Mouse (Mus musculus) heart, postnatal 4 days (tissue): ENCODE results near the gene St6galnac3. TPM values are rescaled to one million over a fixed set of nuclear protein-coding genes. Genes with fewer than 3 reads are reported as not detected.

Source experiments
- DNase-seq: peaks from one replicate; pipeline ENCODE4 v3.0.0; 2021
- total RNA-seq, 2 experiments: library from RNA; stranded (reverse); gene quantifications; 2 replicates each; pipeline ENCODE4 v1.2.3; 2021

Gene St6galnac3
- total RNA-seq, 2 experiments from 2014 or later, result 12.9 to 17.8 TPM

DNA sequence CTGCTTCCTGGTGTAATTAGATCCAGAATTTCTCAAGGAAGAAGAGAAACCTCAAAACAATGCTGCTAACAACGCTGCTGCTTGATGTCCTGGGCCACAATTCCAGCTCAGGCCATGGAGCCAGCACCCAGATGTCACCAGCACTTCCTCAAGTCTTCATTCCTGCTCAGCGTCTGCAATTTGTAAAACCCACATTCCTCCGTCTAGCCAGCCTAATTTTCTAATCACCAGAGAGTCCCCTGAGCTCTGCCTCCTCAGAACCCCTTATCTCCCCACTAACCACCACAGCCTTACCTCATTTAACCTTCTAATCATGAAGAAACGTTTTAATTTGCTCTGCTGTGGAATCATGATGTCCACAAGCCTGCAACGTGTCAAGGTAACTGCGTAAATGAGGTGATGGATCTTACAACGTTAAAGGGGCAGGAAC, 213.8 kb downstream of the St6galnac3 start:
- DNase-seq, result no peak

DNA sequence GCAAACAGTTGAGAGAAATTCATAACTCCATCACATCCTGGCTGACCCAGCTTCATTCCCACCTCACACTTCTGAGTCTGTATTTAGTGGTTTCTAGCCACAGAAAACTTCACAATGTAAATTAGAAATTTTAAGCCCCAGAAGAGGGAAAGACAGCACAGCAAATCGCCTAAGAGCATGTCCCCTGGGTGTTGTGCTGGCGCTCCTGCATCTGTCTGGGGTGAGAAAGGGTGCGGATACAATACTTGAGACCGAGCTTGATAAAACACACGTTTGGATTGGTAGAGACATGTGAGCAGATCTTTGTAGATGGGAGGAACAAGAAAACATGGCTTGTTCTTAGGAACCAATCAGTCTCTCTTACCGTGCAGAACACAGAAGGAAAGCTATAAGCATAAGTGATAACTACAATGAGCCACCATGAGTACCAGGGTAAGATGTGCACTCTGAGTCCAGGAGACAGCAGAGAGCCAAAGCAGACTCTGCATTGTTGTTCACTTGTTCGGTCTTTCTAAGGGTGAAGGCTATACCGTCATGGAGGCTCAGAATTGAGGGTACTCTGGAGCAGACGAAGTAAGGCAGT, 214.8 kb downstream of the St6galnac3 start:
- DNase-seq, result no peak

DNA sequence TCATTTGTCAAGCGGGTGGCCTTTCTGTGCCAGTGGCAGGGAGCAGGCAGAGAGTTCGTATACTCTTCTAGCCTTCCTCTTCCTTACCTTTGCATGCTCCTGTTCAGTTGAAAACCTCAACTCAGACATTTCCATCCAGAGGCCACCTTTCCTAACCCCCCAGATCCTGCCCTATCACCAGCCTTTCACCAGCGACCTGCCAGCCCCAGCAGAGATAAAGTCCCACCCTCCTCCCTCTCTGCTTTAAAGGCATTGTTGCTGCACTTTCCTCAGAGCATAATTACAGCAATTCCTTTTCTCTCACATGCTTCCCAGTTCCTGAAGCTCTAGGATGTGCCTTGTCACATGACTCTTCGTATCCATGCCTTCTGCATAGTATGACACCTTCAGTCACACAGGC, 215.3 kb downstream of the St6galnac3 start:
- DNase-seq, result no peak

DNA sequence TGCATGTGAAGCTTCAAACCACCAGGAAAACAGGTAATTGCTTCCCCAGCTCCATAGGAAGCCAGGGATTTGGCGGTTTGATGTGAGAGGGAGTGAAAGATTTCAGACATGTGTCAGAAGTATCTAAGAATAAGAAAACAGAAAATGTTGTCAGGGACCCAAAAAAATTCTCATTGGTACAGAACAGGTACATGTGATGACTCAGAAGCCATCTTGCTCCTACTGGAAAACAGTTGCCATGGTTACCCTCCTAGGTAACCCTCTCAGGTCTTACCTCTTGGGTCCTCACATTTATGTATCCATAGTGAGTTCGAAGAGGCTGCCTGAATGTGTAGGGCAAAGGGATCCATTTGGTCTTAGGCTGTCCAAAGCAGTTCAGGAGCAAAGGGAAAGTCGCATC, 215.9 kb downstream of the St6galnac3 start:
- no peak for DNase-seq

DNA sequence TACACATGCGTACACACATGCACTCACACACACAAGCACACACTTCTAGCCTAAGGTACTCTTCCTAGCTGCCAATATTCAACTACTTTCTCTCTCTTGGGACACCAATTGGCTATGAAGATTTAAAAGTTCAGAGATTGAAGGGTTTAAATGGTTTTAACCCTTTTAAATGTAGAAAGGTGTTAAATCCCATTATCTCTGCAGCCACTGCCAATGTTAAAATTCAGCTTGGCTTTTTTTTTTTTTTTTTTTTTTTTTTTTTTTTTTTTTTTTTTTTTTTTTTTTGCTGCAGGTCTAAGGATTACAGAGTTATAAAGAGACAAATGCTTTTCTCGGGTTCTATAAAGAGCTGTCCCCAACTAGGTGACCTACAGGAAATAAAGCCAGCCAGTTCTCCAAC, 216.4 kb downstream of the St6galnac3 start:
- no peak for DNase-seq

DNA sequence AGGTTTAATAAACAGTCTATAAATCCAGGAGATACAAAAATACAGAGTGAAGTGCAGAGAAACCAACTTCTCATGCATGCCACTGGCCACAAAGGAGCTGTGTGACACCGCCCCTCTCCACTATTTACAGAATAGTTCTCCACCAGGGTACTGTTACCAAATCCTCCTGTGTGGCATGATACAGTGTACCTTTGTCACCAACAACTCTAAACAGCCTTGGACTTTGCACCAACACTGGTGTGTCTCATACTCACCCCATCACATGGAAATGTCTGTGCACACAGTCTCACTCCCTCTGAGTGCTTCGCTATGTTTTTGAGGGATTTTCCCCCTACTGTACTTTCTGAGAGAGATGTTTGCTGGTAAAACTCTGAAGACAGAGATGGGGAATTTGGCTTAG, 217.4 kb downstream of the St6galnac3 start:
- DNase-seq, result no peak

- DNase-seq, result no peak
Observed at GRCm38 (mm10) chr3:153502488-153502887, 222.5 kb downstream of the St6galnac3 start.

- peak; percentile 73 for DNase-seq
Observed at GRCm38 (mm10) chr3:153501333-153501877, 223.6 kb downstream of the St6galnac3 start.

GRCm38 (mm10) chr3:153492986-153493385, 232.0 kb downstream of the St6galnac3 start:
- DNase-seq, result no peak

- DNase-seq, result no peak
Observed at GRCm38 (mm10) chr3:153489718-153490117, 235.3 kb downstream of the St6galnac3 start.

GRCm38 (mm10) chr3:153488931-153489330, 236.0 kb downstream of the St6galnac3 start:
- no peak for DNase-seq

DNA sequence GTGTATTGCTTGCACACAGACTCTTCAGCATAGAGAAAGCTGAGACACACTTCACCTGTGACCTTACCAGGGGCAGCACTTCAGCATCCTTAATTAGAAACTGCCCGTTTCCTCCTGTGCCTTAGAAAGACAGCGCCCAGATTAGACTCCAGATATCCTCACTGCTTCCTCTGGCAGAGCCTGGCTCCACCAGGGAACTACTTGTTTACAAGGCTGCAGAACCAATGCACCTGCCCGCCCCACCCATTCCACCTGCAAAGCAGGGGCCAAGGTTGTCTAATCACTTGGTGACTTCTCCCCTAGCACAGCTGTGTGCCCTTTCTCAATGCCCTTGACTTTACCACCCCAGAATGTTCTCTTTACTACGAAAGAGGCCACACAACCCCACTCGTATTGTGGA, 239.8 kb downstream of the St6galnac3 start:
- DNase-seq, result no peak

DNA sequence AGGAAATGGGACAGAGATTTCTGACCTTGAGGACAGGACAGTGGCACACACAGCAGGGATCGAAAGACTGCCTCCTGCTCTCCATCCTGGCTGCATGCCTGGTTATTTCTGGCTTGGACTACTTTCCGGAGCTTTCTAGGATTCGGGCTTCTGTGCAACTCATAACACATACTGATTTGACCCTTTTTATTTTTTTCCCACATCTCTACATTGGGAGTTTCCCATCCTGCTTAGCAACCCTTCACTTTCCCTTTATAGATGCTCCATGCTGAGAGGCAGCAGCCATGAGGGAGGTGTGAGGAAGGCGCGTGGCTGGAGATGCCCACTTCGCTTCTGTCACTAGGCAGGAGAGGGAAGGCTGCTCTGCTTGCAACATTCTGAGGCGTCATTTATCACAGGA, 240.3 kb downstream of the St6galnac3 start:
- peak; percentile 60 for DNase-seq

DNA sequence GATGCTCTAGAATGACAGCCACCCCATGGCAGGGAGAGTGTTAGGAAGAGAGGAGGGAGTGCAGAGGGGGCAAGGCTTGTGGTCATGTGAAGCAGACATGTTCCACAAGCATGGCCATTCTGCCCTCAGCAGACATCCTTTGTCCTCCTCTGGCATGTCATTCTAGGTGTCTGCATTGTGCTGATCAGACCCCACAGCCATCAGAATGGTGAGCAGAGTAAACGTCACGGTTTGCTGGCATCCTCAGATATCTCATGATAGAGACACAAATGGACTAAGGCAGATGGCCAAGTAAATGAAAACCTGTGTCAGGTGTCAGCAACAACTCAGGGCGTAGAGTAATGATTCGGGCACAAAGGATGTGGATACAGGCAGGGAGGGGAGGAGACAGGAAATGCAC, 241.3 kb downstream of the St6galnac3 start:
- no peak for DNase-seq

GRCm38 (mm10) chr3:153482098-153482497, 242.9 kb downstream of the St6galnac3 start:
- DNase-seq, result no peak

GRCm38 (mm10) chr3:153481012-153481411, 244.0 kb downstream of the St6galnac3 start:
- DNase-seq, result no peak

- no peak for DNase-seq
Observed at GRCm38 (mm10) chr3:153480636-153481006, 244.4 kb downstream of the St6galnac3 start.

- no peak for DNase-seq
Observed at GRCm38 (mm10) chr3:153480005-153480635, 244.9 kb downstream of the St6galnac3 start.

DNA sequence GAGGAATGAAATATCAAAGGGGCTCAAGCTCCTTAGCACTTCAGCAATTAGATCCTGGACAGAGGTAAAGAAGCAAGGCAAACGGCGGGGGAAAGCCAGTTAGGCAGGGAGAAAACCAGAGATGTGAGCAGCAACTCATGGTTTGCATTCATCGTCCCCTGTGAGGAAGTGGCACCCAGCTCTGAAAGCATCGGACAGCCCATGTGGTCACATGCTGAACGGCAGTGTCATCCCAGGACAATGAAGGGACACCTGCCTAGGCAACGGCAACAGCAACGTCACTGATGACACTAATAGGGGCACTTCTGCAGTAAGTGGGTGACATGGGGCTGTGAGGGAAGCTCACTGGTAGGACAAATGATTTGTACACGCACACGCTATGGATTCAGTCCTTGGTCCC, 249.1 kb downstream of the St6galnac3 start:
- no peak for DNase-seq

DNA sequence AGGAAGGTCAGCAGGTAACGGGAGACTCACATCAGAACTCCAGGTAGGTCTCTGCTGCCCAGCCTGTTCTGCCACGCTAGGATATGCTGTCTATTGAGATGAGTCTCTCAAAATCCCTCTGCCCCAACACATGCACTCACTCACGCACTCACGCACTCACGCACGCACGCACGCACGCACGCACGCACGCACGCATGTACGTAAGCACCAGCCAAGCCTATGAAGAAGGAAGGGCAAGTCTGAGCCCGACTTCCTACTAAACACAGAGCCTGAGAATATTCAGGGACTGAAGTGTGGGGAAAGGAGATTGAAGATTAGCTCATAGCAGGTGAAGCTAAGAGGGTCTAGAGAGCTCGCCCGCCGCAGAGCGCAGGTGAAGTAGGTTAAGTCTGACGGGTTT, 249.5 kb downstream of the St6galnac3 start:
- DNase-seq, result no peak

- no peak for DNase-seq
Observed at GRCm38 (mm10) chr3:153472583-153473471, 252.1 kb downstream of the St6galnac3 start.

- DNase-seq, result no peak
Observed at GRCm38 (mm10) chr3:153463849-153464248, 261.1 kb downstream of the St6galnac3 start.

GRCm38 (mm10) chr3:153460173-153460572, 264.8 kb downstream of the St6galnac3 start:
- no peak for DNase-seq
